Mouse (Mus musculus) C2C12 (cell line): ENCODE results near the gene S100b.

ENCODE experiments used
- CEBPB ChIP-seq: IDR thresholded peaks from one replicate; pipeline ENCODE4 v1.6.1; 2011; ENCODE audit warnings: low read depth, mild to moderate bottlenecking, control low read depth, moderate library complexity
- CTCF ChIP-seq: IDR thresholded peaks from one replicate; pipeline ENCODE4 v1.5.1; 2011; ENCODE audit not compliant: control insufficient read depth, insufficient read depth, insufficient read length
- FOSL1 ChIP-seq: IDR thresholded peaks from one replicate; pipeline ENCODE4 v1.8.0; 2011; ENCODE audit warnings: mild to moderate bottlenecking, low read length; ENCODE audit not compliant: poor library complexity, insufficient read depth, severe bottlenecking
- MAX ChIP-seq: IDR thresholded peaks from one replicate; pipeline ENCODE4 v1.6.1; 2011; ENCODE audit warnings: mild to moderate bottlenecking, control low read depth
- MYOD1 ChIP-seq: IDR thresholded peaks from one replicate; pipeline ENCODE4 v1.6.1; 2011; ENCODE audit warnings: low read depth; ENCODE audit not compliant: control insufficient read depth, insufficient read length
- MYOG ChIP-seq: IDR thresholded peaks from one replicate; pipeline ENCODE4 v1.6.1; 2011; ENCODE audit not compliant: control insufficient read depth, insufficient read length; ENCODE audit errors: extremely low read depth
- USF1 ChIP-seq: IDR thresholded peaks from one replicate; pipeline ENCODE4 v1.6.1; 2011; ENCODE audit warnings: low read depth, mild to moderate bottlenecking, control low read depth, moderate library complexity

DNA sequence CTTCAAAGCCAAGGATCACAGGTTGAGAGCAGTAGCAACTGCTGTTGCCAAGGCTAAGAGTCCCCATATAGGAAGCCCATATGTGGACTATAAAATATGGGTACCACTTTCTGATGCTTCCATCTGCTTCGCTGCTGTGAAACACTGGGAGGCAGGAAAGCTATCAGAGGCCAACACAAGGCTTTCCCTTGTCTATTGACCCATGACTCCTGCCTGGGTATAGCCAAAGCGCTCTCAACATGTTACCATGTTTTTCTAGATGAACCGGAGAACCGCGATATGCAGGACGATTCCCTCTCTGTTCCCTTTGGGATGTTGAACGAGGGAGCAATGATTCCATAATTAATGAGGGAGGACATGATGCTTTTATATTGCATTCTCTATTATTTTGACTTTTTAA, 42.8 kb upstream of the S100b start:
- TF ChIP-seq CTCF (no peak), USF1 (no peak), CEBPB (no peak), MAX (no peak), FOSL1 (no peak), MYOG (no peak), MYOD1 (no peak)
